Mouse (Mus musculus): Measurements from ENCODE around the gene Prrx2. TPM values are rescaled to one million over a fixed set of nuclear protein-coding genes. Genes with fewer than 3 reads are reported as not detected.

The Prrx2 gene
- polyA plus RNA-seq, 1 experiment = 2.5 TPM

- no peaks in the 10 kb centered on the region for H3K36me3 ChIP-seq (ENCODE audit: control insufficient read depth, insufficient read depth, low read length)
- 7% methylated on average over 28 of the region's 28 CpGs for WGBS
- no peaks in the 10 kb centered on the region for H3K27me3 ChIP-seq (ENCODE audit: control insufficient read depth, insufficient read depth, low read length)
- no peak for DNase-seq
- TF ChIP-seq POLR2A (IDR thresholded peaks at IDR 0.05; ENCODE audit: control insufficient read depth, extremely low read depth, insufficient read depth, low read length, poor library complexity) (no peak), CTCF (IDR thresholded peaks at IDR 0.05; ENCODE audit: borderline replicate concordance, control insufficient read depth, extremely low read depth, insufficient read depth, low read length, poor library complexity) (no peak)
- H3K4me1 ChIP-seq (replicated peaks; ENCODE audit: control insufficient read depth, insufficient read depth, low read length) = peaks cover 15% of the 10 kb centered on the region
- no peak overlapping the region for H3K27ac ChIP-seq (ENCODE audit: control insufficient read depth, insufficient read depth, low read length)
- H3K4me3 ChIP-seq (ENCODE audit: control insufficient read depth, insufficient read depth, low read length) = peak overlapping the region; percentile 67
These were observed 27.6 kb upstream of the Prrx2 start for GRCm38 (mm10) chr2:30807147-30807647.

- TF ChIP-seq CTCF (IDR thresholded peaks at IDR 0.05; ENCODE audit: borderline replicate concordance, control insufficient read depth, extremely low read depth, insufficient read depth, low read length, poor library complexity) = peak; percentile 46; the same call in 1 of the 2 replicates
- TF ChIP-seq POLR2A (IDR thresholded peaks at IDR 0.05; ENCODE audit: control insufficient read depth, extremely low read depth, insufficient read depth, low read length, poor library complexity) = peak; percentile 63; the same call in 1 of the 2 replicates
- H3K36me3 ChIP-seq (ENCODE audit: control insufficient read depth, insufficient read depth, low read length) = no peaks in the 10 kb centered on the region
- no peak within 1 kb of the TSS for H3K27ac ChIP-seq (ENCODE audit: control insufficient read depth, insufficient read depth, low read length)
- H3K4me3 ChIP-seq (ENCODE audit: control insufficient read depth, insufficient read depth, low read length) = peak within 1 kb of the TSS; percentile 67
- H3K27me3 ChIP-seq (ENCODE audit: control insufficient read depth, insufficient read depth, low read length) = no peaks in the 10 kb centered on the region
- peak; percentile 99 for DNase-seq
- peaks cover 15% of the 10 kb centered on the region for H3K4me1 ChIP-seq (replicated peaks; ENCODE audit: control insufficient read depth, insufficient read depth, low read length)
- WGBS = under 1% methylated on average over 44 of the region's 44 CpGs
These were observed 27.0 kb upstream of the Prrx2 start, which contains the start of gene Ntmt1 for GRCm38 (mm10) chr2:30807648-30808295. Gene Ntmt1 (plus strand): TSS chr2:30807826.

GRCm38 (mm10) chr2:30808296-30808655, 26.5 kb upstream of the Prrx2 start:
- Histone ChIP-seq H3K27ac (ENCODE audit: control insufficient read depth, insufficient read depth, low read length) (no peak overlapping the region), H3K4me1 (replicated peaks; ENCODE audit: control insufficient read depth, insufficient read depth, low read length) (peaks cover 15% of the 10 kb centered on the region), H3K27me3 (ENCODE audit: control insufficient read depth, insufficient read depth, low read length) (no peaks in the 10 kb centered on the region), H3K36me3 (ENCODE audit: control insufficient read depth, insufficient read depth, low read length) (no peaks in the 10 kb centered on the region), H3K4me3 (ENCODE audit: control insufficient read depth, insufficient read depth, low read length) (peak overlapping the region; percentile 67)
- 3% methylated on average over 10 of the region's 10 CpGs for WGBS
- TF ChIP-seq CTCF (IDR thresholded peaks at IDR 0.05; ENCODE audit: borderline replicate concordance, control insufficient read depth, extremely low read depth, insufficient read depth, low read length, poor library complexity) = no peak
- no peak for DNase-seq

- no peaks in the 10 kb centered on the region for H3K36me3 ChIP-seq (ENCODE audit: control insufficient read depth, insufficient read depth, low read length)
- TF ChIP-seq POLR2A (IDR thresholded peaks at IDR 0.05; ENCODE audit: control insufficient read depth, extremely low read depth, insufficient read depth, low read length, poor library complexity) (no peak), CTCF (IDR thresholded peaks at IDR 0.05; ENCODE audit: borderline replicate concordance, control insufficient read depth, extremely low read depth, insufficient read depth, low read length, poor library complexity) (no peak)
- no peak overlapping the region for H3K27ac ChIP-seq (ENCODE audit: control insufficient read depth, insufficient read depth, low read length)
- H3K4me1 ChIP-seq (replicated peaks; ENCODE audit: control insufficient read depth, insufficient read depth, low read length) = peaks cover 15% of the 10 kb centered on the region
- no peaks in the 10 kb centered on the region for H3K27me3 ChIP-seq (ENCODE audit: control insufficient read depth, insufficient read depth, low read length)
- H3K4me3 ChIP-seq (ENCODE audit: control insufficient read depth, insufficient read depth, low read length) = no peak overlapping the region
- 90% methylated on average over 5 of the region's 5 CpGs for WGBS
- no peak for DNase-seq
These were observed 25.3 kb upstream of the Prrx2 start for GRCm38 (mm10) chr2:30809503-30809902.

GRCm38 (mm10) chr2:30810573-30810972, 24.2 kb upstream of the Prrx2 start:
- Histone ChIP-seq H3K27me3 (ENCODE audit: control insufficient read depth, insufficient read depth, low read length) (no peaks in the 10 kb centered on the region), H3K36me3 (ENCODE audit: control insufficient read depth, insufficient read depth, low read length) (no peaks in the 10 kb centered on the region), H3K4me1 (replicated peaks; ENCODE audit: control insufficient read depth, insufficient read depth, low read length) (peaks cover 15% of the 10 kb centered on the region), H3K27ac (ENCODE audit: control insufficient read depth, insufficient read depth, low read length) (no peak overlapping the region), H3K4me3 (ENCODE audit: control insufficient read depth, insufficient read depth, low read length) (no peak overlapping the region)
- 98% methylated on average over 7 of the region's 7 CpGs for WGBS
- no peak for TF ChIP-seq POLR2A (IDR thresholded peaks at IDR 0.05; ENCODE audit: control insufficient read depth, extremely low read depth, insufficient read depth, low read length, poor library complexity)
- no peak for TF ChIP-seq CTCF (IDR thresholded peaks at IDR 0.05; ENCODE audit: borderline replicate concordance, control insufficient read depth, extremely low read depth, insufficient read depth, low read length, poor library complexity)
- no peak for DNase-seq

GRCm38 (mm10) chr2:30816383-30816782, 18.4 kb upstream of the Prrx2 start:
- TF ChIP-seq POLR2A (IDR thresholded peaks at IDR 0.05; ENCODE audit: control insufficient read depth, extremely low read depth, insufficient read depth, low read length, poor library complexity) (no peak), CTCF (IDR thresholded peaks at IDR 0.05; ENCODE audit: borderline replicate concordance, control insufficient read depth, extremely low read depth, insufficient read depth, low read length, poor library complexity) (no peak)
- Histone ChIP-seq H3K4me1 (replicated peaks; ENCODE audit: control insufficient read depth, insufficient read depth, low read length) (no peaks in the 10 kb centered on the region), H3K27ac (ENCODE audit: control insufficient read depth, insufficient read depth, low read length) (no peak overlapping the region), H3K36me3 (ENCODE audit: control insufficient read depth, insufficient read depth, low read length) (no peaks in the 10 kb centered on the region), H3K4me3 (ENCODE audit: control insufficient read depth, insufficient read depth, low read length) (no peak overlapping the region), H3K27me3 (ENCODE audit: control insufficient read depth, insufficient read depth, low read length) (no peaks in the 10 kb centered on the region)
- WGBS = 100% methylated on average over 1 of the region's 1 CpGs
- no peak for DNase-seq

Data from thymus, adult 2 months (tissue).